Mouse (Mus musculus) urinary bladder, adult 2 months (tissue): ENCODE measurements around the gene Defb29. TPM values are rescaled to one million over a fixed set of nuclear protein-coding genes. Genes with fewer than 3 reads are reported as not detected.

Experiments
- DNase-seq: peaks from one replicate; pipeline ENCODE4 v3.0.0; 2022; ENCODE audit warnings: low spot score
- polyA plus RNA-seq: library from polyadenylated mRNA; depleted of rRNA; stranded (reverse); fragments of >200 nt; gene quantifications from 2 replicates; pipeline ENCODE4 v1.2.3, GENCODE M21; 2012; rRNA removed

Defb29 gene
- polyA plus RNA-seq, 1 experiment = not detected

DNA sequence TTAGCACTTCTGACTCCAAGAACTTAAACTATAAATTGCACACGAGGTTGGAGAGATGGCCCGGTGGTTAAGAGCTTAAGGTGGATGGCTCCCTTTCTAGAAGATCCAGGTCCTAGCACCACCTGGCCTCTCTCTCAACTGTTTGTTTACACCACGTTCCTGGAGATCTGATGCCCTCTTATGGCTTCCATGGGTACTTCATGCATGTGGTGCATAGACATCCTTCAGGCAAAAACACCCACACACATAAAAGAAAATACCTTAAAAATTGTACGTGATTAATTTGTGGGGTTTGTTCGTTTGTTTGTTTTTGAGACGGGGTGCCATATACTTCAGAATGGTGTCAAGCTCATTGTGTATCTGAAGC, 39.1 kb downstream of the Defb29 start:
- DNase-seq = no peak

DNA sequence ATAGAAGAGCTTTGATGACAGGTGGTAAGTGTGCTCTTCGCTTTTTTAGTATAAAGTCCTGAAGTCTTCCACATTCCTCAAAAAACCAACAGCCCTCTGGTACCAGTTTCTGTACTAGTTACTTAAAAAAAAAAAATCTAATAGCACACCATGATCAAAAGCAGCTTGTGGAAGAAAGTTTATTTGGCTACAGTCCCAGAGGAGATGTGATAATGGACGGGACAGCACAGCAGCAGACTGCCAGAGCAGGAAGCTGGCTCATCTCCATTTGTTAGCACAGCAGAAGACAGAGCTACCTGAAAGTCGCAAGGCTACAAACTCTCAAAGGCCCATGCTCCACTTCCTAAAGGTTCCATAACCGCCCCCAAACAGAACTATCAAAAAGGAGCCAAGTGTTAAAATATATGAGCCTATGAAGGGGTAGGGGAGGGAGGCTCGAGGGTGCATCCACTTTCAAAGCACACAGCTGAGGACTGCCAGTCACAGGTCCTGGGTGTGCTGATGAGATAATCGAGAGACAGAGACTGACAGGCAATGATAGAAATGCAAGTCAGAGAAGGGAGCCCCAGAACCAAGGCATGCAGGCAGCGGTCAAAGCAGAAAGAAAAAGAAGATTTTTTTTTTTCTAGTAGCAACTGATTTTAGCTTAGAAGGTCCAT, 39.6 kb downstream of the Defb29 start:
- no peak for DNase-seq

GRCm38 (mm10) chr2:152498020-152498419, 41.9 kb downstream of the Defb29 start:
- no peak for DNase-seq

- DNase-seq = no peak
Measured at GRCm38 (mm10) chr2:152493151-152493550, 46.7 kb downstream of the Defb29 start.

DNA sequence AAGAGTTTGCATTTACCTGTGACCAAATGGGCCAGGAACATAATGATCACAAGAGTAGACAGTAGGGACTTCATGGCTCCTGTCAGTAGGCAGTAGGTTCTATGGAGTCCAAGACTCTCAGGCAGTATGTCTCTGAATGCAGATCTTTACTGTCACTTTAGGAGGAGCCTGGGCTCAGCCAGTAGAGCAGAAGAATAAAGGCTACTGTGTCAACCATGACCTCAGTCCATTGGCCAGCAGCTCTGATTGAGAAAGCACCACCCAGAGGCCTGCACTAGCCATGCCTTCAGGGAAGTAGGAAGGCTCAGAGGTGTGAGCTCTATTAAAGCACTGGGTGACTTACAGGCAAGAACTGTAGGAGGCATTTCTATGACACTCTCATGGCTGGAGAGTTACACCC, 49.9 kb downstream of the Defb29 start, which contains the start of gene Defb22:
Gene Defb22 (minus strand): TSS at position 101 of the 400 bp plus-strand sequence.
- DNase-seq = no peak

Other genes with a start within 250 kb of the Defb29 start
- gene Tbc1d20, start 246.3 kb downstream of the Defb29 start, polyA plus RNA-seq = 42.0 and 44.4 TPM in 2 replicates
- gene Rbck1, start 207.4 kb downstream of the Defb29 start, polyA plus RNA-seq = 110 and 132 TPM in 2 replicates
- gene Trib3, start 196.1 kb downstream of the Defb29 start, polyA plus RNA-seq = 2.4 and 2.9 TPM in 2 replicates
- not detected in 2 replicates for gene Nrsn2, start 163.5 kb downstream of the Defb29 start, polyA plus RNA-seq
- gene Sox12, start 142.0 kb downstream of the Defb29 start, polyA plus RNA-seq = 8.6 and 12.6 TPM in 2 replicates
- 8.7 and 9.7 TPM in 2 replicates for gene Zcchc3, start 125.1 kb downstream of the Defb29 start, polyA plus RNA-seq
- gene 6820408C15Rik, start 124.5 kb downstream of the Defb29 start, polyA plus RNA-seq = 0.40 and 0.45 TPM in 2 replicates
- gene Defb23, start 75.5 kb downstream of the Defb29 start, polyA plus RNA-seq = not detected in 2 replicates
- not detected in 2 replicates for gene Defb20, start 63.0 kb downstream of the Defb29 start, polyA plus RNA-seq
- gene Defb22, start 50.0 kb downstream of the Defb29 start, polyA plus RNA-seq = not detected in 2 replicates
- gene Defb26, start 28.4 kb downstream of the Defb29 start, polyA plus RNA-seq = not detected in 2 replicates
- not detected in 2 replicates for gene Defb28, start 21.8 kb downstream of the Defb29 start, polyA plus RNA-seq
- gene Gm17416, start 29.2 kb upstream of the Defb29 start, polyA plus RNA-seq = not detected in 2 replicates
- gene Defb21, start 32.6 kb upstream of the Defb29 start, polyA plus RNA-seq = not detected in 2 replicates
- gene Defb19, start 40.2 kb upstream of the Defb29 start, polyA plus RNA-seq = not detected in 2 replicates
- gene Defb45, start 59.3 kb upstream of the Defb29 start, polyA plus RNA-seq = 0.21 TPM in 1 of 2 replicates, not detected in the other
- gene Defb36, start 64.2 kb upstream of the Defb29 start, polyA plus RNA-seq = not detected in 2 replicates
- 0.78 and 0.95 TPM in 2 replicates for gene Defb25, start 83.0 kb upstream of the Defb29 start, polyA plus RNA-seq
- 9.4 and 11.7 TPM in 2 replicates for gene Rem1, start 86.9 kb upstream of the Defb29 start, polyA plus RNA-seq
- 64.3 and 67.2 TPM in 2 replicates for gene H13, start 129.4 kb upstream of the Defb29 start, polyA plus RNA-seq
- 17.1 and 17.8 TPM in 2 replicates for gene Mcts2, start 146.9 kb upstream of the Defb29 start, polyA plus RNA-seq
- 416 and 633 TPM in 2 replicates for gene Id1, start 196.2 kb upstream of the Defb29 start, polyA plus RNA-seq
- 9.6 and 10.0 TPM in 2 replicates for gene Cox4i2, start 214.1 kb upstream of the Defb29 start, polyA plus RNA-seq